Mouse (Mus musculus) cerebellum, adult 8-10 months (tissue): ENCODE data around the gene Gm21679.
"Not testable (repeated sequence)": the region's sequence is repeated elsewhere in the genome, so short reads cannot be mapped to it uniquely, and the experiment has no call there.

Experiments used
- DNase-seq: peaks from one replicate; pipeline ENCODE4 v3.0.0; 2022

The Gm21679 gene

GRCm38 (mm10) chrY:29683270-29683669, at the start of gene Gm21679:
Gene Gm21679 (minus strand): TSS chrY:29683370.
- DNase-seq, result not testable (repeated sequence)
